Comparison of ENCODE assay signal across 21 mouse cellular contexts in genomic region chr2:119561794-119562193, GRCm38 (mm10). TPM values are rescaled to one million over a fixed set of nuclear protein-coding genes. Genes with fewer than 3 reads are reported as not detected.
DNase-seq lines count a peak whose midpoint lies in the region; ATAC-seq and TF ChIP-seq lines count a peak whose summit lies in the region.
"Had no signal": no experiment of that assay in that cellular context is flagged by ENCODE, and none has a peak within 500 bp of the region (broad histone marks: within the 10 kb centered on the region; RNA-seq: fewer than 3 reads in every experiment).

No protein-coding gene starts in this region.

- no peak for TF ChIP-seq CTCF in CH12.LX (conservative IDR thresholded peaks at IDR 0.05 in 1 of 2, IDR thresholded peaks at IDR 0.05 in 1 of 2; ENCODE audit: low read depth in 2 of 2, low read length in 2 of 2)
- TF ChIP-seq CTCF in Patski (IDR thresholded peaks at IDR 0.05) = peak; percentile 13

- peaks cover 6 to 16% of the 10 kb centered on the region in 2 experiments for H3K36me3 ChIP-seq in CH12.LX (replicated peaks in 1 of 2; ENCODE audit: control insufficient read depth in 1 of 2, insufficient read depth in 1 of 2, low read length in 1 of 2)

- dilution Hi-C loops in CH12.LX (cut with MboI; ENCODE audit: extremely low pct_ligation_motif_present, extremely low pct_unique_long_range_greater_than_20kb, low sequenced_read_pairs) = no loop called here

- peak; percentile 42; the same call in 1 of the 2 replicates for TF ChIP-seq EP300 in CH12.LX (IDR thresholded peaks at IDR 0.05; ENCODE audit: low read length)

- H3K79me2 ChIP-seq in CH12.LX (replicated peaks; ENCODE audit: control insufficient read depth, extremely low read depth, insufficient read depth, poor library complexity, severe bottlenecking) = no peaks in the 10 kb centered on the region

- DNase-seq in CH12.LX (ENCODE audit: extremely low read depth) (peak; percentile 33), Patski (ENCODE audit: low read depth, low spot score) (no peak)
- DNase-seq in spleen, adult 18-20 months = no peak
- no peak for DNase-seq in thymus, adult 18-20 months
- DNase-seq in heart, postnatal 4 days = no peak
- no peak for DNase-seq in frontal cortex, postnatal 14 days (ENCODE audit: low spot score in 2 of 2)
- DNase-seq: adrenal gland, adult 2 months; adrenal gland, postnatal 25 days; cerebellum, adult 18-20 months; cerebellum, adult 9-11 months; cerebellum, postnatal 36 days; gastrocnemius, postnatal 36 days; heart, adult 18-20 months; heart, postnatal 14 days; kidney, adult 11 months had no signal

- ATAC-seq in Patski = no peak
- 0 out of 2 replicates have a peak, but pooled peaks have one; percentile 34 for ATAC-seq in megakaryocyte progenitor cell, adult 5-6 weeks (replicated peaks; ENCODE audit: poor library complexity)
- ATAC-seq: forebrain, embryonic 13.5 days; hindbrain, embryonic 16.5 days had no signal

- CTCF ChIA-PET in Patski (lab: Charles Lee) = no interaction called here

- in situ Hi-C loops in CH12.LX (cut with MboI; ENCODE audit: low pct_ligation_motif_present, low pct_unique_long_range_greater_than_20kb, low sequenced_read_pairs) (no loop called here), Patski (cut with MboI; ENCODE audit: low pct_unique_long_range_greater_than_20kb) (no loop called here)

- H3K27me3 ChIP-seq in CH12.LX (replicated peaks) (no peaks in the 10 kb centered on the region), Patski (no peaks in the 10 kb centered on the region)
- H3K27me3 ChIP-seq: forebrain, embryonic 13.5 days had no signal

- H3K27ac ChIP-seq in CH12.LX (ENCODE audit: insufficient read depth, low read depth) = no peak overlapping the region
- H3K27ac ChIP-seq: embryonic facial prominence, embryonic 10.5 days; forebrain, embryonic 13.5 days; heart, embryonic 10.5 days; hindbrain, embryonic 10.5 days had no signal

- H3K4me2 ChIP-seq in CH12.LX (ENCODE audit: insufficient read depth, low read depth, poor library complexity, severe bottlenecking) = no peak overlapping the region
- H3K4me2 ChIP-seq: forebrain, embryonic 13.5 days had no signal

- peaks cover 10 to 32% of the 10 kb centered on the region in 2 experiments for H3K4me1 ChIP-seq in CH12.LX (ENCODE audit: control insufficient read depth in 1 of 2, insufficient read depth in 2 of 2)
- H3K4me1 ChIP-seq: forebrain, embryonic 13.5 days had no signal

- H3K4me3 ChIP-seq in CH12.LX (replicated peaks in 1 of 3; ENCODE audit: low read depth in 2 of 3, low read length in 2 of 3, poor library complexity in 1 of 3) = no peak overlapping the region
- H3K4me3 ChIP-seq: embryonic facial prominence, embryonic 10.5 days; forebrain, embryonic 13.5 days; heart, embryonic 10.5 days; hindbrain, embryonic 10.5 days had no signal

- no peaks in the 10 kb centered on the region for H3K9me3 ChIP-seq in CH12.LX (replicated peaks; ENCODE audit: low read length)
- H3K9me3 ChIP-seq: embryonic facial prominence, embryonic 10.5 days; forebrain, embryonic 13.5 days; heart, embryonic 10.5 days; hindbrain, embryonic 10.5 days had no signal

- H3K9ac ChIP-seq in CH12.LX (ENCODE audit: insufficient read depth, low read depth) = no peak overlapping the region
- H3K9ac ChIP-seq: forebrain, embryonic 13.5 days had no signal

- TF ChIP-seq POLR2A in CH12.LX (IDR thresholded peaks at IDR 0.05; ENCODE audit: low read depth, low read length) = no peak

- no peak for TF ChIP-seq RAD21 in CH12.LX (IDR thresholded peaks at IDR 0.05; ENCODE audit: low read depth, low read length)

- POLR2A ChIA-PET in Patski (lab: Charles Lee) = interaction anchor here (1.3 kb wide), 1 partner anchor 23 kb away, joined by 3 read pairs; no protein-coding TSS in a partner anchor

TF ChIP-seq in CH12.LX, 34 proteins besides CTCF, POLR2A, EP300 and RAD21:
- TF ChIP-seq GABPA (IDR thresholded peaks at IDR 0.05; ENCODE audit: insufficient replicate concordance, low read depth, low read length) (no peak), ZMIZ1 (IDR thresholded peaks at IDR 0.05; ENCODE audit: low read depth, low read length) (no peak), MXI1 (IDR thresholded peaks at IDR 0.05; ENCODE audit: low read depth, low read length) (no peak), E2F4 (IDR thresholded peaks at IDR 0.05; ENCODE audit: insufficient replicate concordance, low read depth, low read length) (no peak), ZC3H11A (IDR thresholded peaks at IDR 0.05; ENCODE audit: low read depth, low read length) (no peak), BHLHE40 (IDR thresholded peaks at IDR 0.05; ENCODE audit: low read depth, low read length) (no peak), ZNF384 (IDR thresholded peaks at IDR 0.05; ENCODE audit: low read depth, low read length) (no peak), MYC (IDR thresholded peaks at IDR 0.05; ENCODE audit: low read depth, low read length) (no peak), TBP (conservative IDR thresholded peaks at IDR 0.05; ENCODE audit: low read depth, low read length) (no peak), RCOR1 (conservative IDR thresholded peaks at IDR 0.05; ENCODE audit: low read depth, low read length) (no peak), USF1 (IDR thresholded peaks at IDR 0.05; ENCODE audit: low read depth, low read length) (no peak), PAX5 (IDR thresholded peaks at IDR 0.05; ENCODE audit: low read length) (no peak), SMC3 (IDR thresholded peaks at IDR 0.05; ENCODE audit: low read depth, low read length) (no peak), ZKSCAN1 (IDR thresholded peaks at IDR 0.05; ENCODE audit: borderline replicate concordance, low read depth, low read length) (no peak), NELFE (IDR thresholded peaks at IDR 0.05; ENCODE audit: low read depth, low read length) (no peak), UBTF (IDR thresholded peaks at IDR 0.05; ENCODE audit: low read depth, low read length) (no peak), JUN (IDR thresholded peaks at IDR 0.05; ENCODE audit: insufficient read depth, low read depth, low read length) (no peak)

RNA-seq across cellular contexts. Expression of gene Chp1, which starts 14.3 kb away (rescaled TPM):
- 28.7 and 29.9 TPM in 2 replicates for total RNA-seq in CH12.LX (2012; rRNA removed)
- total RNA-seq in CH12.LX (2014; rRNA removed) = 55.9 and 62.1 TPM in 2 replicates
- 41.5 and 47.9 TPM in 2 replicates for polyA plus RNA-seq in CH12.LX (2012; ENCODE audit: insufficient read length, low read depth)
- 114 TPM for polyA plus RNA-seq in Patski (2021)
- 47.9 and 51.9 TPM in 2 replicates for total RNA-seq in megakaryocyte progenitor cell, adult 5-6 weeks (2015)
- total RNA-seq in megakaryocyte progenitor cell, adult 5-6 weeks (2017) = 49.1 and 57.9 TPM in 2 replicates
- 10 to 100 TPM; 77.5 to 84.8 TPM for total RNA-seq in heart, postnatal 4 days (2021)

RNA-seq across cellular contexts. Expression of gene Exd1, which starts 14.4 kb away (rescaled TPM):
- 0.08 and 0.25 TPM in 2 replicates for total RNA-seq in CH12.LX (2012; rRNA removed)
- 0.14 and 0.17 TPM in 2 replicates for total RNA-seq in CH12.LX (2014; rRNA removed)
- polyA plus RNA-seq in CH12.LX (2012; ENCODE audit: insufficient read length, low read depth) = 0.14 and 0.39 TPM in 2 replicates
- 1.7 TPM for polyA plus RNA-seq in Patski (2021)
- total RNA-seq in megakaryocyte progenitor cell, adult 5-6 weeks (2015) = not detected in 2 replicates
- total RNA-seq in megakaryocyte progenitor cell, adult 5-6 weeks (2017) = 0.98 and 2.0 TPM in 2 replicates
- total RNA-seq in heart, postnatal 4 days (2021) = under 1 TPM; 0.23 to 0.24 TPM

RNA-seq across cellular contexts. Expression of gene Nusap1, which starts 56.3 kb away (rescaled TPM):
- total RNA-seq in CH12.LX (2012; rRNA removed) (25.0 and 29.0 TPM in 2 replicates), CH12.LX (2014; rRNA removed) (92.7 and 107 TPM in 2 replicates)
- polyA plus RNA-seq in CH12.LX (2012; ENCODE audit: insufficient read length, low read depth) (39.9 and 41.1 TPM in 2 replicates), Patski (2021) (27.9 TPM)
- 85.9 and 103 TPM in 2 replicates for total RNA-seq in megakaryocyte progenitor cell, adult 5-6 weeks (2015)
- total RNA-seq in megakaryocyte progenitor cell, adult 5-6 weeks (2017) = 96.0 and 104 TPM in 2 replicates
- 10 to 100 TPM; 23.4 to 27.3 TPM for total RNA-seq in heart, postnatal 4 days (2021)

RNA-seq across cellular contexts. Expression of gene Oip5, which starts 56.5 kb away (rescaled TPM):
- 22.0 and 24.5 TPM in 2 replicates for total RNA-seq in CH12.LX (2012; rRNA removed)
- 49.6 and 53.6 TPM in 2 replicates for total RNA-seq in CH12.LX (2014; rRNA removed)
- polyA plus RNA-seq in CH12.LX (2012; ENCODE audit: insufficient read length, low read depth) = 22.3 and 30.1 TPM in 2 replicates
- 16.3 TPM for polyA plus RNA-seq in Patski (2021)
- 19.5 and 21.9 TPM in 2 replicates for total RNA-seq in megakaryocyte progenitor cell, adult 5-6 weeks (2015)
- 26.9 and 29.6 TPM in 2 replicates for total RNA-seq in megakaryocyte progenitor cell, adult 5-6 weeks (2017)
- total RNA-seq in heart, postnatal 4 days (2021) = 10 to 100 TPM; 10.3 to 11.1 TPM
